Mouse (Mus musculus): ENCODE results near the gene Sphkap. TPM values are rescaled to one million over a fixed set of nuclear protein-coding genes. Genes with fewer than 3 reads are reported as not detected.

Gene Sphkap
- not detected for polyA plus RNA-seq (2017; shearing (Covaris generic))

DNA sequence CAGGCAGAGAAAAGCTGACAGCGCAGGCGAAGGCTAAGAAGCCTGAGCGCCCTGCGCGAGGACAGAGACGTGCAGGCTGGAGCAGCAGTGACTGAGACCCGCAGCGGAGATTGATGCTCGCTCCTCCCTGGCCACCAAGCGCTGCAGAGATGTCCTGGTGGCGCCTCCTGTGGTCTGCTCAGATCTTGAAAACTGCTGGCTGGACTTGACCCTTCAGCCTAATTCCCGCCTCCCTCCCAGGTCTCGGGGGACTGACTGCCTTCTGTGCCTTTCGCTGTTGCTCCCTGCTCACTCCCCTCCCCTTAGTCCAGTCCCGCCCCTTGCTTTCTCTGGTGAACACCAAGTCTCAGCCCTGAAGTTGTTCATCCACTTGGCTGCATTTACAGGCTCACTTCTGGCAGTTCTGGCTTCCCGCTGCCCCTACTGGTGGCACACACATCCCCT lies at the start of gene Sphkap:
Sphkap (minus strand) TSS at position 180 of the 444 bp plus-strand sequence.
- ATAC-seq: no peak

DNA sequence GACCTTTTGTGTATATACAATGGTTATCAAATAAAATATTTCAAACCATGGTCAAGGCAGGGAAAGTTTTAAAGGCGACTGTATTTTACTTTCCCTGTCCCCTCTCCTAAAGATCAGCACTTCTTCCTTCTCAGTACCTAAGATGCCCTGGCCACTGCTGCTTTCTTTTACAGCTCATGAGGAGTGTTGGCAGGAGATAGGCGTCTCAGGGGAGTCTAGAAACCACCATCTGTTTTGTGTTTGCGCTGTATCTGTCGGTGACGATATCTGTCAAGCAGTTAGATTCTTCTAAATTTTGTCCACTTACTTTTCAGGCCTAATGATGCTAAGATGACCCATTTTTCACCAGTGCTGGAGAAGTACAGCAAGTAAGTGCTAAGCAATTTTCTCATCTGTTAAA lies 43.3 kb upstream of the Sphkap start:
- no peak for ATAC-seq

DNA sequence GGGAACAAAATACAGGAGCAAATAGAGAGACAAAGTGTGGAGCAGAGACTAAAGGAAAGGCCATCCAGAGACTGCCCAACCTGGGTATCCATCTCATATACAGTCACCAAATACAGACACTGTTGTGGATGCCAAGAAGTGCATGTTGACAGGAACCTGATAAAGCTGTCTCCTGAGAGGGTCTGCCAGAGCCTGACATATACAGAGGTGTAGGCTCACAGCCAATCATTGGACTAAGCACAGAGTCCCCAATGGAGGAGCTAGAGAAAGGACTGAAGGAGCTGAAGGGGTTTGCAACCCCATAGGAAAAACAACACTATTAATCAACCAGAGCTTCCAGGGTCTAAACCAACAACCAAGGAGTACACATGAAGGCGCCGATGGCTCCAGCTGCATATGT lies 32.4 kb upstream of the Sphkap start:
- no peak for ATAC-seq

DNA sequence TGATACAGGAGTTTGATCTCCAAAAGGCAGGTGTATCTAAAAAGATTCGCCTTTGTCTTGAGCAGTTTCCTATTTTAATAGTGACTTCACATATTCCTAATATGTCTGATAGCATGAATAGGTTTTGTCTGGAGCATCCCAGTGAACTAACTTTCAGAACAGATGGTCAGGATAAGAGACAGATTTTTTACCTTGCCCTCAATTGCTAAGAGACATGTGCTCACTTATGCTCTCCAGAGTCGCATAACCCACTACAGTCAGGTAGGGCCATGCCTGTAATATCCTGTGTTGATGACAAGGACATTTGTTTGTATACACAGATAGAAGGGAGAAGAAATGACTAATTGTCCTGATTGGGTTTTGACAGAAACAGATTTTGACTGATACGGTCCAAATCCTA lies 25.9 kb upstream of the Sphkap start:
- ATAC-seq: no peak

DNA sequence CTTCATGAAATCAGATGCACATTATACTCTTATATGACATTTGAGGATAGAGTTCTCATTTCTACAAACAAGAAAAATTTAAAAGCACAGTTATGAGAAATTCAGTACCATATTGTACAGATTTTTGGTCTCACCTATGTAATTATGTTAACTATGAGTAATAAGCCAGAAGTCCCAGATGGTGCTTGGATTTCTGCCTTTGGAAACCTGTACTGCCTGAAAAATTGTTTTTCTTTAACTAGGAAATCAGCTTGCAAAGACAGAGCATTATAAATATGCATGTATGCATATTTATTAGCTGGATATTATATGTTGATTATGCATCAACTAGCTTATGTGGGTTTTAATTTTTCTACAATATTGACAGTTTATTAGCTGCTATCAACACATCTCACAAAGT lies 21.9 kb upstream of the Sphkap start:
- no peak for ATAC-seq

DNA sequence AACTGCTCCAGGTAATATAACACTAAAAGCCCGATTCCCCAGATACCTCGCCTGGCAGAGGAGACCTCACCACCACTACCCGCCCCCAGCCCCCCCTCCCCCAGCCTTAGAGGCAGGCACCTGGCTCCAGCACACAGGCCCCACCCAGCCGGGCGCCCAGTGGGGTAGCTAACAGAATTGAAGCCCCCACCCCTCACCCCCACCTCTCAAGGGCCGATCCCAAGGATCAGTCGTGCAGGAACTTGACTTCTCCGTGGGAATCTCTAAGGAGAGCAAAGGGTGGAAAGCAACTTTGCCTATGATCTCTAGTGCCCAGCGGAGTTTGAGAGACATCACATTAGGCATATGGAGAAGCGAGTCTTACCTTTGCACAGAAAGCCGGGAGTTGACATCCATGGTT lies 384 bp downstream of the Sphkap start:
- no peak for ATAC-seq

DNA sequence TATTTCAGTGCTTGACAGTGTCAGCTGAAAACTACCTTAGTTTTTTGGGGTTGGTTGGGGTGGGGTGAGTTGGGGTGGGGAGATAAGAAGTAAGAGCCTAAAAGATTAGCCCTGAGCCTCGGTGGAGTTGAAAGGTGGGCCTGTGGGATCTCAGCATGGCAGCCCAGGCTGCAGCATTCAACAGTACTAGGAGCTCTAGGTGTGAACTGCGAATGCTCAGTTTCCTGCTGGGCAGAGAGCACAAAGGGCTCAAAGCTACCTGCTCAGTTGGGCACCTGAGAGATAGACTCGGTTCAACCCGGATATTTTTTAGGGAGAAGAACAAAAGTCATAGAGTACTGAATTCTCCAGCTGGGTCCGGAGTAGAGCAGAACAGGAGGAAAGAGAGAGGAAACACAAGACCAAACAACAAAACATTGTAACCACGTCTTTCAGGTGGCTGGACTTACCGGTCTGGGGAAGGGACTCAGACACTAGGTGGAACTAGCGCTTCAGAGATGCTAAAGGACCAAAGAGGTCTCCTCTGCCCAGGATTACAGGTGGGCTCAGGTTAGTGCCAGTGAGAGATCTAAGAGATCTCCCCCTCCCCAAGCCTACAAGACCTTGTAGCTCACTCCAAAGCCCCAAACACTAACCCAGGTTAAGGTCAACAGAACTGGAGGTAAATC lies 984 bp downstream of the Sphkap start:
- ATAC-seq: no peak

DNA sequence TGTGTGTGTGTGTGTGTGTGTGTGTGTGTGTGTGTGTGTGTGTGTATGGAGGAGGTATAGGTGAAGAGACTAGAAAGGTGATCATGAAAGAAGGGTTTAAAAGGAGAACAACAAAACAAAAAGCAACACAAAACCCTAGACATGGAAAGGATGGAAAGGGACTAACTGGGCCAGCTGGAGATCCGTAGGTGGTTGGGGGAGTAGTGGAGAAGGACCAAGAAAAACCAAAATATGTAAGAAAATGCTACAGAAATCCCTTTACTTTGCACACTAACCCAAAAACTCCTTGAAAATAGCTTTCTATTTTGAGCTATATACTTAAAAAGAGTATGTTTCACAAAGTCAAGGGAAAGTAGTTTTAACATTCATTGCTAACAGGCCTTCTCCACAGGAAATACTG lies 6.9 kb downstream of the Sphkap start:
- ATAC-seq: no peak

DNA sequence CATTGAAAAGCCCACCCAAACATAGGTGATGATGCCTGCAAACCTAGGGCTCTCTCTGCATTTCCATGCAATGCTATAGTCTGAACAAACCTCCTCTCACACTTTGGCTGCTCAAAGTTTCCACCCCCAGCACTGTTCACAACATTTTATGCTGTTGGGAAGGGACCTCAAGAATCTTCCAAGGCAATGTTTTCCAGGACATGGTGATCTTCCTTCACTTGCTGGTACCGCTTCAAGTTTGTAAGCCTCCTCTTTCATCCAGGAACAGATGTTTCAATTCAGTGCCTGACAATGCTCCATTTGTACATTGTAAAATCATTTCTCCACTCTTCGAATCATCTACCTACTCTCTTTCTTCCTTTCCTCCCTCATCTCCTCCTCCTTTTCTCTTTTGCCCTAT lies 11.7 kb downstream of the Sphkap start:
- no peak for ATAC-seq

DNA sequence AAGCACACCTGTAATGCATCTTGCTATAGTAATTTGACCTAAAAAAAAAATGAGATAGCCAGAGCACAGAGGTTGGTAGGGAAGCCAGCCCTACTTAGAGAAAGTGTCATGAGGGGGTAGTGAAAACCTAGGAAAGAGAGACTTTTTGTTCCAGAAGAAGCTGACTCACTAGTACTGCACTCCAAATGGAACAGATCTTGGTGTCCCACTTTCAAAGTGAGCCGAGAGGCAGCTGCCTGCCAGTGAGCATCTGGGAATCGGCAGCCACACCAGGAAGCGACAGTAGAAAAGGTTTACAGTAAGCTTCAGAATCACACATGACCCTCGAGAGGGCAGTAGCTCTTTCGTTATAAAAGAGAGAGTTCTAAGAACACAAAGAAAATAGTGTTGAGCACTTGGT lies 12.4 kb downstream of the Sphkap start:
- no peak for ATAC-seq

DNA sequence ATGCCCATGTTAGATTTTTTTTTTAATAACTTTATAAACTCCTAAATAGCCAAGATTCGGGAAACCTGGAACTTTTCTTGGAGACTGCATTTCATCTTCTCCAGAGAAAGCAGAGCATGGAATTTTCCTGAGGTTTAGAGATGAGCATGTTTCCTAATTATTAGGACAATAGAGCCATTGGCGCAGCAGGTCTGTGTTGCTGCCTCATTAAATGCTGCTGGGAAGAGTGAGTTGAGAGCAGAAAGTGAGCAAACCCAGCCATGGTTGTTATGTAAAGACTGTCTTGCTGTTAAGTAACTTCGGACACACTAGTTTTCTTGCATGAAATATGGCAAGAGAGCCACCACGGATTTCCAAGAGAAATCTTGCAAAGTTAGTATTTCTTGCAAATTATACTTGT lies 18.6 kb downstream of the Sphkap start:
- ATAC-seq: no peak

DNA sequence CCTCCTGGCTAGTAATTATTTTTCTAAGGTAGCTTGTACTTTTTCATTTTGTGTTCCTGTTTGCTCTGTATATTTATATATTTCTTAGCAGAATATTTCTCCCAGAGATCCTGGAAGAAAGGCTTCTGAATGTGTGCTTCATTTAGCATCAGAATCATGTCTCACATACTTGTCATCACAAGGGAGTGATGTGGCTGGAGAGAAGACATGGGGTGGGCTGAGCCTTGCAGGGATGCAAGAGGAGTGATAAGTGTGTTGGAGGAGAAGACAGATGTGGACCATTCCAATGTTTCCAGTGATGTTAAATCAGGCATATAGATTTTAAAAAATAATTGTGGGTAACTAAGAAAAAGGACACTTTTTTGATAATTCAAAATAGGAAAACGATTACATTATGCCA lies 30.6 kb downstream of the Sphkap start:
- no peak for ATAC-seq

DNA sequence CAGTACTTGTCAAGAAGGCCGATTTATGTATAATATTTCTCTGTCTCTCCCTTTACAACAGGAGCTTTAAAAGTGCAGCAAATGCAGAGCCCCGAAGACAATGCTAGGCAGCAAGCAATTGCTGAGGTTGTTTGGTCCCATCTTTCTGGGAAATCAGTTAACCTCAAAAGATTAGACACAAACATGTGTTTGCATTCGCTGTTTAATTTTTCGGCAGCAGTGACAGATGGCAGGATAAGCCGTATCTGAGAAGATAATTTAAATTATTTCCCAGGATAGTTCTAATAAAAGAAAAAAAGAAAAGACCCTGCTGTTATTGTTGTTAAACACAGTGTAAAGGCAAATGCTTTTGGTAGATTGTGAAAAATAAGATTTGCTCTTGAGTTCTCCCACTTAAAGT lies 41.5 kb downstream of the Sphkap start:
- no peak for ATAC-seq

DNA sequence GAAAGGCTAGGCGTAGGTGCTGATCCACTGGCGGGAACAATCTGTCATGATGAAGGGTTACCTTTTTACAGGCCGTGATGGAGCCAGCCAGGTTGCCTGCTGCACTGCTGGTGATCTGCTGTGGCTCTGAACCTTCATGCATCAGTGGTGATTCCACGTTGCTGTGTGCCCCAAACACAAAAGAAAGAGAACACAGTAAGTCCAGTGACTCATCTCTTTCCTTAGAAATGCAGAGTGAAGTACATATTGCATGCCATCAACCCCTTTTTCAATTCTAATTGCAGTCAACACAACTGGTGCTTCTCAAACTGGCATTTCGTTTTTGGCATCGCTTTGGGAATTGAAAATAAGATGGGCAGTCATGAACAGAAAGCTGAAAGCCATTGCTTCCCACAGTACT lies 45.8 kb downstream of the Sphkap start:
- ATAC-seq: no peak

DNA sequence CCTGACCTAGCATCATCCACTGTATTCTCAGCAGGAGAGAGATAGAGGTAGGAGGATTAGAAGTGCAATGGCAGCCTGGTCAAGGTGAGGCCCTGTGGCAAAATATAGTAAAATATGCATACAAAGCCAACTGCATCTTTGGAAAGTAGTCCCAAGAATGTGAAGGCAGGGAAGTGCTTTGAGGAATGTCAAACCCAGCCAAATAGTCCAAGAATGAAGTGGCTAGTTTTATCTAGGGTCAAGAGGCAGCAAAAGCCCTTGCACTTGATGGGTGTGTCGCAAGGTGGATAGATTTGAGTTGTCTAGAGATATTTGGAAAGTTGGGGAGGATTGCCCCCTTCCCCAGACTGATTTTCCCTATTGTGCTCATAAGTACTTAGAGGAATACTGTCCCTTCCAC lies 61.5 kb downstream of the Sphkap start:
- no peak for ATAC-seq

DNA sequence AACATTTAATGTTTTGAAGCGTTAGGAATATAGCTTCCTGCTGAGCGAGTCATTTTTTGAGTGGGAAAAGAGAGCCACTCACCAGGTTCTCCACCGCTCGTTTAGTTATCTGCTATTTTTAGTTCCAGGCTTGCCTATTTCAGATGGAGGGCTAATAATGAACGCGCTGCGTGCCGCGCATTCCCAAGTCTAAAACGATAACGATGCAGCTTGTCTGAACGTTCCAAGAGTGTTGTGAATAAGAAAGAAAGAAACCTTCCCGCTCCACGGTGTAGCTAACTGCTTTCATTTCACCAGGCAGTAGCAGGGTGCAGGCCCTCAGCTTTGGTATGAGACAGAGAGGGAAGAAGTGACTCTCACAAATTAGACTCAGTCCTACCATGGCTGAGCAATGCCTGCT lies 62.4 kb downstream of the Sphkap start:
- ATAC-seq: no peak

DNA sequence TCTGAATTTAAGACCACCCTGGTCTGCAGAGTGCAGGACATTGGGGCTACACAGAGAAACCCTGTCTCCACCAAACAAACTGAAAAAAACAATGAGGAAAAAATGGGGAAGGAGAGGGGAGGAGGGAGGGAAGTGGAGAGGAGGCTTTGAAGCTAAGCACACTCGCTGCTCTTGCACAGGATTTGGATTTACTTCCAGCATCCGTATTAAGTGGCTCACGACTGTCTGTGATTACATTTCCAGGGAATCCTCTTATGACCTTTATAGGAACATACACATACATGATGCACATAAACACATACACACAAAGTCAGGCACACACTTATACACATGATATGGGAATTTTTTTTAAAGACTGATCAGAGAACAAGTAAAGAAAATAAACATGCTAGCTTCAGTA lies 62.9 kb downstream of the Sphkap start:
- ATAC-seq: no peak

DNA sequence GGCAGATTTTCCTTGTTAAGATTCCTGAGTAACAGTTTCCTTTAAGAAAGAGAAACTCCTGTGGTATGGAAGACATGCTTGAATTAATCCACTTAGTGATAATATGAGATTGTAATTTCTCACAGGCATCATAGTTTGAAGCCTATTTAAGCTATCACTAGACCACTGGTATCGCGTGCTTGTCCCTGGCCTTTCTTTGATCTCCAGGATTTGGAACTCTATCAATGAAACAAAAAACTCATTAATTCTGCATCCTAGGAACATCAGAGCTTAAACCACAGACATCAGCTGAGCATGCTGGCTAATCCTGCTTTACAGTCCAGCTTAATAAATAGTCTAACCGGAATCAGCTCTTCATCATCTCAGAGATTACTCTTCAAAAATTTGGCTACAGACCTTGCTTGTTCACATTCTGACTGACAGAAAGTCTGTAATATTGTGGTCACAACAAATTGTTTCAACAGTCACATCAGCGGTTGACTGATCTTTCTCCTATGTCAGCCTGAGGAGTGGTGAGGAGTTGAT lies 65.2 kb downstream of the Sphkap start:
- ATAC-seq: no peak

DNA sequence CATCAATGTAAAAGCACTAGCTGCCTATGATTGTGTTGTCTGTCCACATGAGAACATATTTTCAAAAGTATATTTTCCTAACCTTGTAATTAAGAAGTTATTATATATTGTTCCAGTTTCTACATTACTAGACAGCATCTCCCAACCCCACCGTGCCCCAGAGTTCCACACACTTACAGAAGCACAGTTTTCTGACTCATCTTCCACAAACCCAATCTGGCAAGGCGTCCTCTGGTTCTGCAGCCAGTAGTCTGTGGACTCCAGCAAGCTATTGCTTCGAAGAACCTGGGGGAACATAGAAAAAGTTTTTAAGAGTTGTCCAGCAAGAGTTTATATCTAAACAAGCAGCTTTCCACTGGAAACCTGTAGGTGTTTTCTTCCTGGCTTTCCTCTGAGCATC lies 68.6 kb downstream of the Sphkap start:
- no peak for ATAC-seq

DNA sequence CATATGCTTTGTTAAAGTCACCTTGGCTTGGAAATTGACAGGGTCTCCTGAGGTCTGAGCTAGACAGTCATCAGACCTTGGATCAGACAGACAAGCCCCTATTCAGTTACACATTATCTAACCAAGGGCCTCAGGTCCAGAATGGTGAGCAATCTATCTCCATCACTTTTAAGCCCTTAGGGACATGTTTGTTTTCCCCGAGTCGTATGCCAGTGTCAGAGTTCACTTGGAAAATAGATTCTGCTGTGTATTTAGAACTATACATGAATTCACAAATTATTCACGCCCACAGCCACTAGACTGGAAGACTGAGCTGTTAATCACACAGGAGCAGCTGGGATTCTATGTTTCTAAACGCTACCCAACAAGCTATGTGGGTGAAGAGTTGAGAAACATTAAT lies 91.1 kb downstream of the Sphkap start:
- ATAC-seq: no peak

DNA sequence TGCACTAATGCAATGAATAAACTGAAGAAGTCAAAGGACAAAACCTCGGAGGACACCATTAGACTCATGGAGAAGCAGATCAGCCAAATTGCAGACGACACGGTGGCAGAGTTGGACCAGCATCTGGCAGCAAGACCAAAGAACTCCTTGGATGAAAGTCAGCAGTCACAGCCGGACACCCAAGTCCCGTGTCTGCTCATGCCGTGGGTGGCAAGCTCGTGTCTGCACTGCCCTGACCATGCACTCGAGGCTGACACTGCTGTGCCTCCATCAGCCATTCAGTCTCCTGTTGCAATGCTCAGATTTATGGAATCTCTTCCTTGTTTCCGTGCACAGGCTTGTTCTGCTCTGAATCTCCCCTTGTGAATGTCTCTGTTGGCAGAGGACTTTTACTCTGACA lies 92.9 kb downstream of the Sphkap start:
- no peak for ATAC-seq

DNA sequence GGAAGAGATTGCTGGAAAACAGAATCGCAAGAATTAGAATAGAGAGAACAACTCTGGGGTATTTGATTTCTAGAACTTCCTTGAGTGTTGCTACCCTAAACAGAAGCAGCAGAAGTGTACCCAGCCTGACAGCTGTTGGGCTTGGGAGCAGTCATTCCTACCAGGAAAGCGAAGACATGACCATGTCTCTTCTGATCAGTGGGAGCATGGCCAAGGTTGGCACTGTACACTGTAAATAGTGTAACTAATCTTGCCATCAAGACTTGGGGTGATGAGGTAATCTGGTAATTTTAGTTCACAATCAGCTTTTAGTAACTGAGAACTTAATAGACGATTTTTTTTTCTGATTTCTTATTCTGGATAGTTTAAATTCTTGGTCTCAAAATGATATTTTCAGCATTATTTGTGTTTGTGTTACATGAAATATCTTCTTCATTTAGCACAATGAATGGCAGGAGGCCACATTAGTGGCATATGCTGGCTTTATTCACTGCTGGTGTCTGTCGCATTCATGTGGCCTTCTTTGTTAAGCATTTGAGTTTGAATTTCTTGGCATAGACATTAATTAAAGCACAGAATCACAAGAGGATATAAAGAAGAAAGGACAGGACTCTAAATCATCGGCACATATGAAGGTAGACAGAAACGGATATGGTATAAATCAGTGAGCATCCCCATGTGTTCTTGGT lies 96.2 kb downstream of the Sphkap start:
- ATAC-seq: no peak

DNA sequence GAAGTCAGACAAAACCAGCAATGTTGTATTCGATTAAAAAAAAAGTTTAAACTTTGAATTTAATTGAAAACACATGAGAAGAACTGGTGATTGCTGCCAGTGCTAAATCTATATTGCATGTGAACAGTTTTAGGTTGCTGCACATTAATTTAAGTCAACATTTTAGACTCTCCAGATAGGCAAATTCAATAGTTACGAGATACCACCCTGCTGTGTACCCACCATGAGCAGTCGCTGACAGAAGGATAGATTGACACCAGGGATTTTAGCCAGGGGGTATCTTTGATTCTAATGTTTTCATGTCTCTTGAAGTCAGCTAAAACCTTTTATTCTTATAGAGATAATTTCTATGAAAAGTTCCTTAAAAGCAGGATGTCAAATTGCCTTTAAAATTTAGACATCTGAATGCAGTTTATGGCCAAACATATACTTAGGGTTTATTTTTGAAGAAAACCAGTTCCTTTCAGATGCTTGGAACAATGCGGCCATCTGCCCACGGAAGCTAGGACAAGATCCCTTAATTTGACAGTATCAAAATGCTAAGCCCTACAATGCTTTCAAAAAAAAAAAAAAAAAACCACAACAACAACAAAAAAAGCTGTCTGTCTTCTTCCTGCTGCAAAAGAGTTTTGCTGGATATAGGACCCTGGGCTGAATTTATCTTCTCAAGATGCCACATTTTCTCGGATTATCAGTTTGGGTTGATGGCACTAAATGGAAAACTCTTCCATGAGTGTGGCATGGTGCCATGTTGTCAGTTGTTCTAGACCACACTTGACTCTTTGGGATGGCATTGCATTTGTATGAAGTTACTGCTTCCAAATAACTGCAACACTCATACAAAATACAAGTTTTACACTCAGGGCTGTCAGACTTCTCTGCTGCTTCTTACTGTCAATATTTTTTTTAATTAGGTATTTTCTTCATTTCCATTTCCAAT lies 110.6 kb downstream of the Sphkap start:
- no peak for ATAC-seq

All from activated CD4-positive, CD25-positive, alpha-beta regulatory T cell, adult 4 months (primary cell).